Mouse (Mus musculus) midbrain, postnatal 0 days (tissue): ENCODE measurements around the gene Gpr4. TPM values are rescaled to one million over a fixed set of nuclear protein-coding genes. Genes with fewer than 3 reads are reported as not detected.
A peak's percentile ranks its signal among the peaks of the same experiment; 100 is the strongest.

ENCODE experiments used
- ATAC-seq: fragments of 200-750 bp; cut with Nextera tagmentation; 2 replicates; pipeline ENCODE4 v1.8.0; 2017; ENCODE audit warnings: moderate number of reproducible peaks, mild to moderate bottlenecking, moderate TSS enrichment, moderate library complexity; ENCODE audit not compliant: low FRiP score
- DNase-seq: peaks from one replicate; pipeline ENCODE4 v3.0.0-alpha.2; 2015; ENCODE audit warnings: low spot score
- H3K27ac ChIP-seq: fragments of 300-500 bp; sonication (generic); 2 replicates; pipeline ENCODE4 v1.5.1; 2014; ENCODE audit warnings: low read depth, mild to moderate bottlenecking, low read length, mixed read lengths
- H3K27me3 ChIP-seq: fragments of 300-500 bp; sonication (generic); 2 replicates; pipeline ENCODE4 v1.6.1; 2014; ENCODE audit warnings: low read length, control low read depth, mixed read lengths; ENCODE audit not compliant: insufficient read depth
- H3K36me3 ChIP-seq: fragments of 300-500 bp; sonication (generic); 2 replicates; pipeline ENCODE4 v1.6.1; 2014; ENCODE audit warnings: low read length, control low read depth, mixed read lengths; ENCODE audit not compliant: insufficient read depth
- H3K4me1 ChIP-seq: fragments of 300-500 bp; sonication (generic); 2 replicates; pipeline ENCODE4 v1.6.1; 2014; ENCODE audit warnings: mild to moderate bottlenecking, control low read depth, antibody characterized with exemption, low read length, mixed read lengths; ENCODE audit not compliant: insufficient read depth
- H3K4me2 ChIP-seq: fragments of 300-500 bp; sonication (generic); 2 replicates; pipeline ENCODE4 v1.6.1; 2014; ENCODE audit warnings: low read depth, mild to moderate bottlenecking, low read length, mixed read lengths; ENCODE audit not compliant: poor library complexity, severe bottlenecking
- H3K4me3 ChIP-seq: fragments of 300-500 bp; sonication (generic); 2 replicates; pipeline ENCODE4 v1.5.1; 2014; ENCODE audit warnings: low read depth, mild to moderate bottlenecking, low read length, moderate library complexity
- H3K9ac ChIP-seq: fragments of 300-500 bp; sonication (generic); replicated peaks from 2 replicates; pipeline ENCODE4 v1.6.1; 2014; ENCODE audit warnings: mild to moderate bottlenecking, low read length, moderate library complexity, mixed read lengths; ENCODE audit not compliant: poor library complexity, severe bottlenecking
- H3K9me3 ChIP-seq: fragments of 300-500 bp; sonication (generic); 2 replicates; pipeline ENCODE4 v1.6.1; 2016; ENCODE audit warnings: low read length, control low read depth
- CTCF ChIP-seq: IDR thresholded peaks from 2 replicates; pipeline ENCODE4 v1.5.1; 2016; ENCODE audit warnings: antibody characterized with exemption, mild to moderate bottlenecking
- WGBS: fragments of 180-500 bp; shearing (Covaris S2); extraction: QIAGEN DNeasy Blood & Tissue Kit; methylation state at CpG from one replicate; pipeline ENCODE4 v1.1.7; 2014; 5-methylcytosine and 5-hydroxymethylcytosine counted together
- polyA plus RNA-seq: library from polyadenylated mRNA; unstranded; fragments of >200 nt; fragmentation: Nextera tagmentation; extraction: Ambion mirVana; gene quantifications from 2 replicates; pipeline ENCODE4 v1.2.1, GENCODE M21; 2015
- total RNA-seq: library from RNA; depleted of rRNA; stranded (reverse); fragments of >200 nt; gene quantifications from 2 replicates; pipeline ENCODE4 v1.2.3, GENCODE M21; 2014

Gpr4 gene
- total and polyA plus RNA-seq, 2 experiments from 2014 or later, result 4.7 to 6.2 TPM

DNA sequence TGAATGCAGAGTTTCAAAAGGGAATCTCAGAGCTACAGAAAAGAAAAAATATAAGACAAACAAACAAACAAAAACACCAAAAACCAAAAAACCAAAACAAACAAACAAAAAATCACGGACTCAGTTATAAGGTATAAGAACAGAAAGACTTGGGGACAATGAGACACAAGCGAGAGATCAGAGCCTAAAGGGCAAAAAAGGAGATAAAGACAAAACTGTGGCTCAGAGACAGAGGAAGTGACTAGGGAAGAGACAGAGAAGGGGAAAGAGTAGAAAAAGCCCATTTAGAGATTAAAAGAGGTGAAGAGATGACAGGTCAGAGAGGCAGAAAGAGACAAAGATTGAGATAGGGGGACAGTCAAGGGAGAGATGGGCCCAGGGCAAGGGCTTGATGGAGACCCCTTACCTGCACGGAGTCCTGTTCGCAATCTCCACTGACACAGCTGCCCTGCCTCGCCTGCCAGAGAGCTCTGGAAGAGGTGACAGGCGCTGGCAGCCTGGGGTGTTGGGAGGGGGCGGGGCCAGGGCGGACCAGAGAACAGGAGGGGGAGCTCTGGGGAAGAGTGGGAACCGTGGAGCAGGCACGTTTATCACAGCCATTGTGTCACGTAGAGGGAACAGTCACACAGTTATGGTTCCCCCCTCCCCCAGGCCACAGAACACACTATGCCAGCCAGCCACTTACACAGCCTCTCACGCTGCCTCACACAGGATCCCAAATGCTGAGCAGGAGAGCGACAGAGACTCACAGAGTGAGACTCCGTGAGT is 46.5 kb upstream of the Gpr4 start, which contains the start of gene Gipr:
Gene Gipr (minus strand): TSS at position 472 of the 768 bp plus-strand sequence.
- Histone ChIP-seq H3K27ac (no peak within 1 kb of the TSS), H3K4me2 (peak within 1 kb of the TSS; percentile 20), H3K36me3 (no peaks in the 10 kb centered on the region), H3K4me1 (peaks cover 3% of the 10 kb centered on the region; the same call in 1 of the 2 replicates), H3K9me3 (no peaks in the 10 kb centered on the region), H3K9ac (no peak within 1 kb of the TSS), H3K27me3 (peaks cover 9% of the 10 kb centered on the region; the same call in 1 of the 2 replicates), H3K4me3 (no peak within 1 kb of the TSS)
- DNase-seq (no peak), ATAC-seq (no peak)
- no peak for TF ChIP-seq CTCF
- WGBS, result 16% methylated on average over 14 of the region's 14 CpGs

DNA sequence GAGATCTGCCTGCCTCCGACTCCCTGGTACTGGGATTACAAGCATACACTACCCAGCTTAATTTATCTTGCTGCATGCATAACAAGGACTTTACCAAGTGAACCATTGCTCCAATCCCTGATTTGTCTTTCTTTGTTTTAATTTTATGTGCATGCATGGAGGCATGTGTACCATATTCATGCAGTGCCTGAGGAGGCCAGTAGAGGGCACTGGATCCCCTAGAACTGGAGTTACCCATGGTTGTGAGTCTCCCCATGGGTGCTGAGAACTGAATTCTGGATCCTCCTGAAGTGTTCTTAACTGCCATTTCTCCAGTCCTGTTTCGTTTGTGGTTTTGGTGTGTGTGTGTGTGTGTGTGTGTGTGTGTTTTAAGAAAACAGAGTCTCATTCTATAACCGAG is 45.3 kb upstream of the Gpr4 start:
- Histone ChIP-seq H3K4me3 (no peak overlapping the region), H3K36me3 (no peaks in the 10 kb centered on the region), H3K27ac (no peak overlapping the region), H3K9ac (no peak overlapping the region), H3K27me3 (peaks cover 9% of the 10 kb centered on the region; the same call in 1 of the 2 replicates), H3K9me3 (no peaks in the 10 kb centered on the region), H3K4me1 (peaks cover 3% of the 10 kb centered on the region; the same call in 1 of the 2 replicates), H3K4me2 (no peak overlapping the region)
- ATAC-seq (no peak), DNase-seq (no peak)
- TF ChIP-seq CTCF, result peak; percentile 43; the same call in 1 of the 2 replicates
- 90% methylated on average over 3 of the region's 3 CpGs for WGBS

DNA sequence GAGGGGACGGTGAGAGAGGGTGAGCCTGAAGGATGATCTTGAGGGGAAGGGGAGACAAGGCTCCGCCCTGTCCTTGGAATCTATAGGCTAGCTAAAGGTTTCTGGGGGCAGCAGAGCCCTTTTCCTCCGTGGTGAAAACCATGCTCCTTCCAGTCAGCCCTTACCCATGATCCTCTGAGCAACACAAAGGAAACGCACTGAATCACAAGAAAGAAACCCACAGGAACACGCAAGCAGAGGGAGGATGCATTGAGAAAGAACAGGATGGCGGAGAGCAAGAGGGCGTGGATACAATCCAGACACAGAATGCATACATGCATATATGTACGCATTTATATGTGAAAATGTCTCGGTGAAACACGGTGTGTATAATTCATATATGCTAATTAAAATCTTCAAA is 42.8 kb upstream of the Gpr4 start:
- 46% methylated on average over 10 of the region's 10 CpGs for WGBS

DNA sequence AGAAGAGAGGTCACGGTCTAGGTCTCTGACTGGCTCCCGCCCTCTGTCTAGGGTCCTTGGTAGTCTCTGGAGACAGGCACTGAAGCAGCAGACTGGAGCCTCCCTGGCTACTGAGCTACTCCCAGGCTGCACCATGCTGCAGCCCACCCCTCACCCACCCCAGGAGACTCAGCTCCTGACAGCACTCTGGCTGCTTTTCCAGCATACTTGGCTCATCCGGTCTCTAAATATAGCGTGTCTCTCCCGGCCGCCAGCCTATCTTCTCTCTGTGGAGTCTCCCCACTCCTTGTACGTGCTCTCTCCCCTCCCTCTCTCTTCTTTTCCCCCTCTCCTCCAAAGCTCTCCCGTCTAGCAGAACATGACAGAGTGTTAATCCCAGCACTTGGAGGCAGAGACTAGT is 42.2 kb upstream of the Gpr4 start:
- Histone ChIP-seq H3K4me3 (no peak overlapping the region), H3K27me3 (no peaks in the 10 kb centered on the region), H3K9me3 (no peaks in the 10 kb centered on the region), H3K27ac (peak overlapping the region; percentile 32; the same call in 1 of the 2 replicates), H3K4me1 (no peaks in the 10 kb centered on the region; the same call in 1 of the 2 replicates), H3K4me2 (no peak overlapping the region), H3K36me3 (no peaks in the 10 kb centered on the region), H3K9ac (no peak overlapping the region)
- 43% methylated on average over 8 of the region's 8 CpGs for WGBS
- ATAC-seq (peak; percentile 39; the same call in 1 of the 2 replicates), DNase-seq (no peak)
- TF ChIP-seq CTCF, result no peak

More for the DNA sequence above, 42.8 kb upstream of the Gpr4 start:
- Histone ChIP-seq H3K9ac (no peak overlapping the region), H3K27me3 (peaks cover 3% of the 10 kb centered on the region; the same call in 1 of the 2 replicates), H3K4me3 (no peak overlapping the region), H3K9me3 (no peaks in the 10 kb centered on the region), H3K36me3 (no peaks in the 10 kb centered on the region), H3K27ac (0 out of 2 replicates have a peak overlapping the region, but pooled peaks have one; percentile 32), H3K4me1 (peaks cover 3% of the 10 kb centered on the region; the same call in 1 of the 2 replicates), H3K4me2 (no peak overlapping the region)
- DNase-seq (no peak), ATAC-seq (0 out of 2 replicates have a peak, but pooled peaks have one; percentile 7)
- no peak for TF ChIP-seq CTCF

DNA sequence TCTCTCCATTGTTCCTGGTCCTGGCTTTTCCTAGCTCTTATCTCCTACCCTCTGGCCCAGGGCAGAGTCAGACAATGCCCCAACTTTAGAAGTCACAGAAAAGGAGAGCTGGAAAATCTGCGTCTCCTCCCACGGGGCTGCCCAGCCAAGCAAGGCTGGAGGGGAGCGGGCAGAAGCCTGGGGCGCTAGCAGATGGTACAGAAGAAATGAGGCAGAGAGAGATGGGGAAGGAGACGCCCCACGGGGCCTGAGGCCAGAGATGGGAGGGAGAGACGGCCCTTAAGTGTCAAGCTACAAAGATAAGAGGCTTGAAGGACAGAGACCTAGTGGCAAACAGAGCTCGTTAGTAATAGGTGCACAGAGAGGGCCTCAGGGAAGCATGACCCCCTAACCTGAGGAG is 40.5 kb upstream of the Gpr4 start:
- no peaks in the 10 kb centered on the region for H3K36me3 ChIP-seq
- 46% methylated on average over 8 of the region's 8 CpGs for WGBS
- DNase-seq (no peak), ATAC-seq (no peak)
- TF ChIP-seq CTCF, result no peak
- no peak overlapping the region for H3K27ac ChIP-seq
- no peak overlapping the region for H3K4me3 ChIP-seq
- H3K4me2 ChIP-seq, result no peak overlapping the region
- no peak overlapping the region; the same call in 1 of the 2 replicates for H3K9ac ChIP-seq
- no peaks in the 10 kb centered on the region for H3K27me3 ChIP-seq
- H3K4me1 ChIP-seq, result no peaks in the 10 kb centered on the region; the same call in 1 of the 2 replicates
- no peaks in the 10 kb centered on the region for H3K9me3 ChIP-seq

DNA sequence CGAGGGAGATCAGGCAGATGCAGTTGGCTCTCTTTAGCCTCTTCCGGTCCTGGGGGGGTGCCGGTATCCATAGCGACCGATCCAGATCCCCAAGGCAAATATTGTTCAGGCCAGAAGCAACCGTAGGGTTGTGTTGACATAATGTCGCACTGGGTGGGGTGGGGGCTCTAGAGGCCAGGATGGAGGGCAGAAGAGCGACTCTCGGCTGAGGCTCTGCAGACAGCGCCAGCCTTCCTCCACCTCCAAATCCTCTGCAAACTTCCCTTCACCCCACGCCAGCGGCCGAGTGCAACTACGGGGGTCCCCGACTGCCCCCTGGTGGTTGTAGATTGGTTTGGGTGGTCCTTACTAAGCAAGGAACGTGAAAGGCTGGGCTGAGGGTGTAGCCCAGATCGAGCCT is 39.5 kb upstream of the Gpr4 start:
- H3K36me3 ChIP-seq, result no peaks in the 10 kb centered on the region
- no peak overlapping the region; the same call in 1 of the 2 replicates for H3K27ac ChIP-seq
- peak overlapping the region; percentile 45 for H3K4me2 ChIP-seq
- peak; percentile 83 for DNase-seq
- H3K9me3 ChIP-seq, result no peaks in the 10 kb centered on the region
- H3K4me1 ChIP-seq, result no peaks in the 10 kb centered on the region; the same call in 1 of the 2 replicates
- no peak overlapping the region for H3K9ac ChIP-seq
- peak; percentile 90 for TF ChIP-seq CTCF
- WGBS, result 2% methylated on average over 17 of the region's 17 CpGs
- no peaks in the 10 kb centered on the region for H3K27me3 ChIP-seq
- peak overlapping the region; percentile 14; the same call in 1 of the 2 replicates for H3K4me3 ChIP-seq
- no peak for ATAC-seq
